37 mouse cellular contexts compared by ENCODE assay signal in the genomic region with DNA sequence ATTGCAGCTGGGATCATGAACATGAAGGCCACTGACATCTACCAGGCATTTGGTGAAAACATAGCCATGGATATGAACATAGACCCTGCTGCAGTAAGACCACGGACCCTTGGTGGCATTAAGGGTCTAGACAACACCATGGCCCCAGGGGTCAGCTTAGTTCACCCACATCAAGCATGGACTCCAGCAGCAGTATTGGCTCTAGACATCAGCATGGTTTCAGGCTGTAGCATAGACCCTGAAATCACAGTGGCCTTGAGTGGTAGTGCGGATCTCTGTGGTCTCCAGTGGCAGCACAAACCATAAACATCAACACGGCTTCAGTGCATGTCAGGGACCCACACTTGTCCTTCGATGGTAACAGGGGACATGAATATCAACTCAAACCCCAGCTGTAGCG. TPM values are rescaled to one million over a fixed set of nuclear protein-coding genes. Genes with fewer than 3 reads are reported as not detected.
"Had no signal": no experiment of that assay in that cellular context is flagged by ENCODE, and none has a peak within 500 bp of the region (broad histone marks: within the 10 kb centered on the region; RNA-seq: fewer than 3 reads in every experiment).

No protein-coding gene starts in this region.

- H3K4me2 ChIP-seq: heart, embryonic 11.5 days; heart, embryonic 13.5 days; heart, embryonic 15.5 days; hindbrain, embryonic 14.5 days; intestine, embryonic 15.5 days; limb, embryonic 12.5 days; liver, embryonic 11.5 days had no signal

- H3K9ac ChIP-seq: heart, embryonic 13.5 days; heart, embryonic 15.5 days; hindbrain, embryonic 14.5 days; intestine, embryonic 15.5 days; limb, embryonic 12.5 days had no signal

- H3K27ac ChIP-seq: gastrocnemius, adult 2 months; heart, adult 2 months; heart, embryonic 13.5 days; heart, embryonic 15.5 days; hindbrain, embryonic 10.5 days; hindbrain, embryonic 14.5 days; intestine, embryonic 15.5 days; layer of hippocampus, adult 2 months; left cerebral cortex, adult 2 months; limb, embryonic 10.5 days; limb, embryonic 12.5 days had no signal

- H3K4me1 ChIP-seq: heart, embryonic 13.5 days; hindbrain, embryonic 10.5 days; intestine, embryonic 15.5 days; limb, embryonic 10.5 days; limb, embryonic 12.5 days had no signal

- DNase-seq: gastrocnemius, adult 2 months; gastrocnemius, postnatal 10 days; gastrocnemius, postnatal 25 days; heart, adult 2 months; heart, postnatal 4 days; kidney, adult 18-20 months; kidney, adult 8-10 months; kidney, postnatal 10 days; kidney, postnatal 25 days; kidney, postnatal 4 days; liver had no signal

- H3K4me3 ChIP-seq: gastrocnemius, adult 2 months; heart, adult 2 months; heart, embryonic 13.5 days; heart, embryonic 15.5 days; hindbrain, embryonic 10.5 days; intestine, embryonic 15.5 days; layer of hippocampus, adult 2 months; left cerebral cortex, adult 2 months; limb, embryonic 10.5 days; limb, embryonic 12.5 days had no signal

- H3K36me3 ChIP-seq: heart, embryonic 13.5 days; heart, embryonic 15.5 days; hindbrain, embryonic 10.5 days; intestine, embryonic 15.5 days; limb, embryonic 10.5 days; limb, embryonic 12.5 days had no signal

- H3K27me3 ChIP-seq: heart, embryonic 13.5 days; heart, embryonic 15.5 days; intestine, embryonic 15.5 days; limb, embryonic 12.5 days had no signal

- H3K9me3 ChIP-seq: heart, embryonic 13.5 days; heart, embryonic 15.5 days; hindbrain, embryonic 10.5 days; intestine, embryonic 15.5 days; limb, embryonic 10.5 days; limb, embryonic 12.5 days had no signal

- ATAC-seq: hindbrain, embryonic 16.5 days; inflammation-experienced regulatory T-cells, adult 6 months; intestine, embryonic 15.5 days; intestine, postnatal 0 days had no signal

RNA-seq across cellular contexts. Expression of a gene that starts 36.7 kb away (rescaled TPM):
- total RNA-seq: gastrocnemius, adult 2 months; gastrocnemius, postnatal 10 days; gastrocnemius, postnatal 25 days; gastrocnemius, postnatal 4 days; granulocyte monocyte progenitor cell, adult 5-6 weeks; heart, adult 2 months; heart, postnatal 25 days; heart, postnatal 4 days; layer of hippocampus, adult 2 months; layer of hippocampus, postnatal 10 days; layer of hippocampus, postnatal 25 days; left cerebral cortex, adult 2 months; left cerebral cortex, postnatal 14 days; left cerebral cortex, postnatal 36 days had no signal
- polyA plus RNA-seq: frontal cortex, adult 2 months; heart, adult 2 months; heart, embryonic 11.5 days; heart, embryonic 13.5 days; heart, embryonic 15.5 days; heart, postnatal 0 days; hindbrain, embryonic 10.5 days; hindbrain, embryonic 14.5 days; hindbrain, embryonic 16.5 days; inflammation-experienced regulatory T-cells, adult 6 months; intestine, embryonic 15.5 days; intestine, postnatal 0 days; kidney, embryonic 14.5 days; kidney, embryonic 16.5 days; limb, embryonic 10.5 days; limb, embryonic 12.5 days; limb, embryonic 14.5 days; liver, embryonic 11.5 days had no signal
